Mouse (Mus musculus) embryonic stem cell, embryonic (primary cell): ENCODE data around the gene Actl6b.

Experiments used
- CTCF ChIA-PET, 4 experiments: fragments of 300-600 bp in 2 of 4; fragments of 350-600 bp in 2 of 4; sonication (Branson Sonifier 250); formaldehyde crosslinking; loops; one replicate each; lab custom pipeline; 2022; ENCODE audit warnings: inconsistent platforms in 2 of 4; lab: Charles Lee
- POLR2A ChIA-PET, 4 experiments: fragments of 300-600 bp in 2 of 4; fragments of 350-600 bp in 2 of 4; sonication (Branson Sonifier 250); formaldehyde crosslinking; loops; one replicate each; lab custom pipeline; 2022; ENCODE audit warnings: antibody characterized with exemption in 4 of 4, inconsistent platforms in 1 of 4; lab: Charles Lee

Actl6b gene

GRCm38 (mm10) chr5:137553411-137553837 lies at the start of gene Actl6b:
TSS of gene Actl6b (plus strand) at chr5:137553517.
- CTCF ChIA-PET: interaction anchor here in 3 of 4 experiments (0.6 to 1.7 kb wide), 9 partner anchors 8 to 706 kb away, joined by 3 to 8 read pairs (median 4); partner anchors contain the start of gene Pop7 (in 1 of the 3)
- POLR2A ChIA-PET: interaction anchor here in 3 of 4 experiments (0.5 to 1.6 kb wide), 7 partner anchors 8 to 88 kb away, joined by 3 to 4 read pairs (median 3); partner anchors contain the start of genes Fbxo24 (in 1 of the 3), Gigyf1 (in 1 of the 3), Lrch4 (in 1 of the 3) and Sap25 (in 1 of the 3)

DNA sequence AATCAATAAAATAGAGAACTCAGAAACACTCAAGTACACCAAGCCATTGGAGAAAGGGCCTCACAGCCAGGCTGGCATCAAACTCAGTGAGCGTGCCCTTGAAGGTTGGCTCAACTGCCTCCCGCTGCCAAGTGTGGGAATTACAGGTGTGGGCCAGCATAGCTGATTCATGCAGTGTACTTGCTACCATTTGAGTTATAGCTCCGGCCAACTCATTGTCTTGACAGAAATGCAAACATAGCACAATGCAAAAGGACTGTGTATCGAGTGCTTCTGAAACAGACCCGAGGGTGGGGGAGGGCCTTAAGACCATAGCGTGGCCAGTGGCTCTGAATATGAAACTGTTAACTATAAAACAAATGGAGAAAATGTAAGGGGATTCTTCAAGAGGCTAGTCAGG lies 49.3 kb upstream of the Actl6b start:
- ChIA-PET POLR2A (interaction anchor here in 3 of 4 experiments (0.5 to 6.2 kb wide), 14 partner anchors 10 to 179 kb away, joined by 3 to 75 read pairs (median 12); partner anchors contain the start of genes Gigyf1 (in 2 of the 3), Epo (in 1 of the 3), Fbxo24 (in 1 of the 3) and Gm20605 (in 1 of the 3)), CTCF (interaction anchor here in 3 of 4 experiments (1.5 to 3.9 kb wide), 4 partner anchors 8 to 15 kb away, joined by 3 to 25 read pairs (median 14); partner anchors contain the start of gene Gigyf1 (in 1 of the 3))

- CTCF ChIA-PET: interaction anchor here in 3 of 4 experiments (0.7 to 4.8 kb wide), 3 partner anchors 9 to 365 kb away, joined by 3 to 45 read pairs (median 6); partner anchors contain the start of gene Pop7 (in 1 of the 3)
- POLR2A ChIA-PET: interaction anchor here in 3 of 4 experiments (1.1 to 7.6 kb wide), 8 partner anchors 8 to 173 kb away, joined by 3 to 75 read pairs (median 6); partner anchors contain the start of genes Pop7 (in 2 of the 3) and Gigyf1 (in 1 of the 3)
Measured at GRCm38 (mm10) chr5:137510014-137510501, 43.3 kb upstream of the Actl6b start.

DNA sequence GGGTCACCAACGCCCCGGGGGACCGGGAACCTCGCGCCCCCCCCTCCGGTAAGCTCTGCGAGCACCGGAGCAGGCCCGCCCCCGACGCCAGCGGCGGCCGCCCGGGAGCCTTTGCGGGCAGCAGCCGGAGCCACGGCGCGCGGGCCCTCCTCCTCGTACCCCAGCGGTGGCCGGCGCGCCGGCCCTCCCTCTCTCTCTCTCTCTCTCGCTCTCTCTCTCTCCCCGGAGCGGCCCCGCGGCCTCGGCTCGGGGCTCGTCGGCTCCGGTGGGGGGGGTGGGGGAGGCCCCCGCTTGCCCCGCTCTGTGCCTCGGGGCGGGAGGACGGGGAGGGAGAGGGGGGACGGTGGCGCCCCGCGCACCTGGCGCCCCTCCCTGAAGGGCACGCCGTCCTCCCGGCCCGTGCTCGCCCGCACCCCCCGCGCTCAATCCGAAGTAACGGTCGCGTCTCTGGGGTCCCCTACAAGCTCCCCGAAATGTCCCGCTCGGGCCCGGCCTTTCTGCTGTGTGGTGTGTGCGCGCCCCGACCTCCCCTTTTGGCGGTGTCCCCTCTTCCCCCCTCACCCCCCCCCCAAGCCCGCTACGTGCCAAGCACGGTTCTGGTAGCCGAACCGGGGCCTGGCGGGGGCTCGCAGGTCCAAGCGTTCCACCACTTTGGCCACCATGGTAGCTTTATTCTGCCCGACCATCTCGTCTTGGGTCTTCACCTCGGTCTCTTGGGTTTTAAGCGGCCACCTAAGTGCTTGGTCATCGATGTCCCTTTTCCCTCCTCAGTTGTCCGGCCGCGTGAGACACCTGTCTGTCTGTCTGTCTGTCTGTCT lies 42.5 kb upstream of the Actl6b start:
- CTCF ChIA-PET: interaction anchor here (0.6 to 4.8 kb wide), 9 partner anchors 8 to 364 kb away, joined by 3 to 45 read pairs (median 4); partner anchors contain the start of gene Pop7 (in 4 of the 4)
- POLR2A ChIA-PET: interaction anchor here (0.7 to 7.6 kb wide), 20 partner anchors 8 to 580 kb away, joined by 3 to 75 read pairs (median 5); partner anchors contain the start of genes Pop7 (in 4 of the 4) and Gigyf1 (in 1 of the 4)

GRCm38 (mm10) chr5:137511706-137512105 lies 41.6 kb upstream of the Actl6b start:
- ChIA-PET CTCF (interaction anchor here (0.6 to 4.8 kb wide), 10 partner anchors 9 to 248 kb away, joined by 3 to 45 read pairs (median 4); partner anchors contain the start of gene Pop7 (in 4 of the 4)), POLR2A (interaction anchor here (0.5 to 7.6 kb wide), 25 partner anchors 8 to 216 kb away, joined by 3 to 75 read pairs (median 5); partner anchors contain the start of genes Pop7 (in 3 of the 4), Gigyf1 (in 1 of the 4) and Tfr2 (in 1 of the 4))

- POLR2A ChIA-PET: interaction anchor here in 3 of 4 experiments (0.6 to 7.6 kb wide), 21 partner anchors 9 to 339 kb away, joined by 3 to 75 read pairs (median 3); partner anchors contain the start of gene Pop7 (in 3 of the 3)
- CTCF ChIA-PET: interaction anchor here (0.5 to 4.8 kb wide), 39 partner anchors 9 to 659 kb away, joined by 3 to 45 read pairs (median 4); partner anchors contain the start of genes Pop7 (in 4 of the 4) and Mcm7 (in 1 of the 4)
Measured at GRCm38 (mm10) chr5:137512847-137513794, 40.2 kb upstream of the Actl6b start.

- CTCF ChIA-PET: interaction anchor here (0.6 to 4.8 kb wide), 18 partner anchors 8 to 374 kb away, joined by 3 to 45 read pairs (median 6); partner anchors contain the start of gene Pop7 (in 4 of the 4)
- POLR2A ChIA-PET: interaction anchor here (0.6 to 7.6 kb wide), 17 partner anchors 8 to 246 kb away, joined by 3 to 75 read pairs (median 4); partner anchors contain the start of gene Pop7 (in 3 of the 4)
Measured at GRCm38 (mm10) chr5:137513951-137514721, 39.2 kb upstream of the Actl6b start.

DNA sequence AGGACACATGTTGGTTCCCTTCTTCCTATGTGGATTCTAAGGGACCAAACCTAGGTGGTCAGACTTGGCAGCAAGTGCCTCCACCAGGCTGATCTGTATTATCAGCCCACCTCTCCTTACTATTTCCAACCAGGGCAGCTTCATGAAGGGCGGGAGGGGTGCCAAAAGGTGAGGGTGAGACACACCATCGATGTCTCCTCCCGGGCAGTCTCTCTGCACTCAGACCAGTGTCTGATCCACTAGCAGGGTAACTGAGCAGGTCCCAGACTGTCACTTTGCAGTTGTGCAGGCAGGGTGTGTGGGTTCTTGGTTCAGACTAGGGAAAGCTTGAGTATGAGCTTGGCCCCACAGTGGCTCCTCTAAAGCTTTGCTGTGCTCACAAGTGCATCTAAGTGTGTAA lies 38.5 kb upstream of the Actl6b start:
- CTCF ChIA-PET: interaction anchor here in 3 of 4 experiments (0.7 to 4.8 kb wide), 6 partner anchors 9 to 127 kb away, joined by 3 to 45 read pairs (median 16); partner anchors contain the start of gene Pop7 (in 3 of the 3)

GRCm38 (mm10) chr5:137518436-137518835 lies 34.9 kb upstream of the Actl6b start, which contains the start of gene Gigyf1:
TSS of gene Gigyf1 (plus strand) at chr5:137518548.
- ChIA-PET CTCF (interaction anchor here (0.5 to 3.0 kb wide), 43 partner anchors 8 to 455 kb away, joined by 3 to 25 read pairs (median 4); partner anchors contain the start of genes Pop7 (in 3 of the 4), Epo (in 1 of the 4), Sap25 (in 1 of the 4) and Tfr2 (in 1 of the 4)), POLR2A (interaction anchor here in 3 of 4 experiments (0.6 to 4.0 kb wide), 14 partner anchors 7 to 158 kb away, joined by 3 to 20 read pairs (median 4); partner anchors contain the start of genes Pop7 (in 3 of the 3), Actl6b (in 1 of the 3) and Pcolce (in 1 of the 3))

More for the DNA sequence above, 38.5 kb upstream of the Actl6b start:
- POLR2A ChIA-PET: interaction anchor here in 2 of 4 experiments (0.8 to 7.6 kb wide), 6 partner anchors 9 to 236 kb away, joined by 3 to 75 read pairs (median 4); partner anchors contain the start of gene Pop7 (in 1 of the 2)

GRCm38 (mm10) chr5:137519691-137520550 lies 33.4 kb upstream of the Actl6b start:
- CTCF ChIA-PET: interaction anchor here in 2 of 4 experiments (0.6 to 3.0 kb wide), 4 partner anchors 9 to 137 kb away, joined by 3 to 25 read pairs (median 4); partner anchors contain the start of gene Pop7 (in 1 of the 2)
- POLR2A ChIA-PET: interaction anchor here in 3 of 4 experiments (0.6 to 4.0 kb wide), 14 partner anchors 9 to 259 kb away, joined by 3 to 20 read pairs (median 4); partner anchors contain the start of genes Pop7 (in 3 of the 3) and Pcolce (in 1 of the 3)

DNA sequence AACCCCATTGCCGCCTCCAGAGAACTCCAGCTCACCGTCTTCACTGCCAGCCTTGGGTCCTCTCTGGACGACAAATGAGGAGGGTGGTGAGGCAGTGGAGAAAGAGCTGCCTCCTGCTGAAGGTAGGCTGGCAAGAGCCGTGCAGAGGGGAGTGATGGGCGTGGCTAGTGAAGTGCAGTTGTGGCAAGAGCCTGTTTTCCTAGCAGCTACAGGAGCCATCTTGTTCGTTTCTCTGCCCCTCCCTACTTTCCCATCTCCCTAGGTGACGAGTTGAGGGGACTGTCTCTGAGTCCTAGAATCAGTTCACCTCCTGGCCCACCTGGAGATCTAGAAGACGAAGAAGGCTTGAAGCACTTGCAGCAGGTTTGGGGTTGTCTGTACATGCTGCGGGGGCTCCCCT lies 31.5 kb upstream of the Actl6b start:
- CTCF ChIA-PET: interaction anchor here (0.7 to 5.6 kb wide), 9 partner anchors 8 to 88 kb away, joined by 3 to 30 read pairs (median 4); partner anchors contain the start of gene Pop7 (in 1 of the 4)
- POLR2A ChIA-PET: interaction anchor here in 3 of 4 experiments (0.6 to 4.0 kb wide), 17 partner anchors 9 to 260 kb away, joined by 3 to 20 read pairs (median 4); partner anchors contain the start of gene Pop7 (in 2 of the 3)

GRCm38 (mm10) chr5:137522711-137523110 lies 30.6 kb upstream of the Actl6b start:
- ChIA-PET POLR2A (interaction anchor here (0.8 to 2.8 kb wide), 14 partner anchors 9 to 238 kb away, joined by 3 to 15 read pairs (median 5); partner anchors contain the start of genes Pop7 (in 2 of the 4) and Tfr2 (in 1 of the 4)), CTCF (interaction anchor here (0.6 to 5.6 kb wide), 5 partner anchors 9 to 87 kb away, joined by 3 to 30 read pairs (median 5); no protein-coding TSS in a partner anchor)

DNA sequence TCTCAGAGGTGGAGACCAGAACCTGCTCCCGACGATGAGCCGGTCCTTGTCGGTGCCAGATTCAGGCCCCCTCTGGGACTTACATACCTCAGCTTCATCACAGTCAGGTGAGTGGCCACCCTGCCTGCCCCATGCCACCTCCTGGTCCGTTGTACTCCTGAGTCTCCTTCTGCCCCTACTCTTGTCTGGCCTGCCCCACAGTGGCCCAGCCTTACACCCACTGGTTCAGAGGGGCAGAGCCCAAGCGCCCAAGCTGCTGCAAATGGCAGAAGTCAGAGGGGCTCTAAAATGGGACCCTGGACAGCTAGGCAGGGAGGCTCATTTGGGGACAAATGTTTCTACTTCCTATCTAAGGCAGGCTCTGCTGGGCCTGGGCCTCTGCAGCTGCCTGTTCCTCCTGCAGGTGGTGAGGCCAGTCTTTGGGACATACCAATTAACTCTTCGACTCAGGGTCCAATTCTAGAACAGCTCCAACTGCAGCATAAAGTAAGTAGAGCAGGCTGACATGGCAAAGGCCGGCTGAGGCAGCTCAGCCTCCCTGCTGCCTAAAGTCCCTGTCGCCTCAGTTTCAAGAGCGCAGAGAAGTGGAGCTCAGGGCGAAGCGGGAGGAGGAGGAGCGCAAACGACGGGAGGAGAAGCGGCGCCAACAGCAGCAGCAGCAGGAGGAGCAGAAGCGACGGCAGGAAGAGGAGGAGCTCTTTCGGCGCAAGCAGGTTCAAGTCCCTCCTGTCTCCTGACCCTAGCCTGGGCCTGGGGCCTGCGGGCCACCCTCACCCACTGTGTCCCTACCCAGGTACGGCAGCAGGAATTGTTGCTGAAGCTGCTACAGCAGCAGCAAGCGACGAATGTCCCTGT lies 29.7 kb upstream of the Actl6b start:
- ChIA-PET POLR2A (interaction anchor here (0.6 to 2.8 kb wide), 28 partner anchors 8 to 706 kb away, joined by 3 to 15 read pairs (median 4); partner anchors contain the start of genes Pop7 (in 3 of the 4), Epo (in 1 of the 4), Fbxo24 (in 1 of the 4) and Gm20605 (in 1 of the 4)), CTCF (interaction anchor here (0.6 to 5.6 kb wide), 14 partner anchors 10 to 1226 kb away, joined by 3 to 30 read pairs (median 4); partner anchors contain the start of genes Pop7 (in 3 of the 4) and Sap25 (in 1 of the 4))
